Comparison of ENCODE assay signal across 8 mouse cellular contexts in the genomic region with DNA sequence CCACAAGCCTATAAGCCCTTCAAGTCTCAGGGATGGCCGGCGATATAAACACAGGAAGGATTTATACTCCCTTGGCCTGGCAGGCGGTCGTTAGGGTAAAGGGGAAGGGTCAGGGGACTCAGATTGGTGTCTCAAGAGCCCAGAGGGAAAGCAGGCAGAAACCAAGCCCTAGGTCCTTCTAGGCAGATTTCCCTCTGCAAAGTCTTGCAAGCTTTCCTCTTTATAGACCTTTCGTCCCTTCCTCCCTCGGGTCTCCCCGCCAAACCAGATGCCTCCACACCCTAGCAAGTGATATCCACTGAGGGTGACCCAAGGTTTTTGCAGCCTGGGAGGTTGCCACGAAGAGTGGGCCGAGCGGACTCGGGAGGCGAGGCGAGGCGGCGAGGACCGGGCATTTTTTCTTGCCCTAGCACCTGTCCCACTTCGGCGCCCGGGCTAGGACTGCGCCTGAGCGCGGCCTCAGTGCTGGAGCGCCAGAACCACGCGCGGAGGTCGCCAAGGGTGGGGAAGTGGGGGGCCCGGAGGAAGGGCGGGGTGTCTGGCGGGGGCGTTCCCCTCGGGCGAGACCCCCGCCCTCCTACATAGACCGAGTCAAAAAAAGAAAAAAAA. TPM values are rescaled to one million over a fixed set of nuclear protein-coding genes. Genes with fewer than 3 reads are reported as not detected.
DNase-seq lines count a peak whose midpoint lies in the region; ATAC-seq lines count a peak whose summit lies in the region.

No protein-coding gene starts in this region.

- 14% methylated on average over 33 of the region's 35 CpGs for WGBS in forebrain, embryonic 11.5 days
- WGBS in hindbrain, embryonic 15.5 days = 19% methylated on average over 31 of the region's 35 CpGs
- WGBS in liver, embryonic 13.5 days (ENCODE audit: insufficient replicate concordance) = 11% methylated on average over 33 of the region's 35 CpGs
- WGBS in neural tube, embryonic 15.5 days = 19% methylated on average over 35 of the region's 35 CpGs

- 0 out of 2 replicates have a peak, but pooled peaks cover 2% of the 10 kb centered on the region for H3K4me1 ChIP-seq in forebrain, embryonic 11.5 days (replicated peaks; ENCODE audit: control insufficient read depth, insufficient read depth, low read length)
- H3K4me1 ChIP-seq in hindbrain, embryonic 15.5 days (replicated peaks) = peaks cover 10% of the 10 kb centered on the region
- H3K4me1 ChIP-seq in liver, embryonic 13.5 days (replicated peaks) = peaks cover 26% of the 10 kb centered on the region
- 0 out of 2 replicates have a peak, but pooled peaks cover 5% of the 10 kb centered on the region for H3K4me1 ChIP-seq in neural tube, embryonic 15.5 days

- peak overlapping the region; percentile 46 for H3K4me3 ChIP-seq in forebrain, embryonic 11.5 days (ENCODE audit: low read depth, low read length)
- H3K4me3 ChIP-seq in hindbrain, embryonic 15.5 days = peak overlapping the region; percentile 61
- peak overlapping the region; percentile 72 for H3K4me3 ChIP-seq in liver, embryonic 13.5 days (replicated peaks)
- peak overlapping the region; percentile 55 for H3K4me3 ChIP-seq in neural tube, embryonic 15.5 days (replicated peaks)

- H3K36me3 ChIP-seq in forebrain, embryonic 11.5 days (ENCODE audit: control insufficient read depth, insufficient read depth, low read length) = no peaks in the 10 kb centered on the region
- no peaks in the 10 kb centered on the region for H3K36me3 ChIP-seq in hindbrain, embryonic 15.5 days
- no peaks in the 10 kb centered on the region for H3K36me3 ChIP-seq in liver, embryonic 13.5 days
- H3K36me3 ChIP-seq in neural tube, embryonic 15.5 days = no peaks in the 10 kb centered on the region

- no peaks in the 10 kb centered on the region for H3K27me3 ChIP-seq in forebrain, embryonic 11.5 days (ENCODE audit: control insufficient read depth, insufficient read depth, low read length)
- H3K27me3 ChIP-seq in hindbrain, embryonic 15.5 days = no peaks in the 10 kb centered on the region
- H3K27me3 ChIP-seq in liver, embryonic 13.5 days = peaks cover 48% of the 10 kb centered on the region
- no peaks in the 10 kb centered on the region for H3K27me3 ChIP-seq in neural tube, embryonic 15.5 days (replicated peaks)

- no peak for ATAC-seq in forebrain, embryonic 11.5 days (replicated peaks; ENCODE audit: low FRiP score)
- no peak for ATAC-seq in hindbrain, embryonic 15.5 days (ENCODE audit: low FRiP score, low read depth)
- ATAC-seq in liver, embryonic 13.5 days (ENCODE audit: low read depth) = no peak
- ATAC-seq in neural tube, embryonic 15.5 days (ENCODE audit: low FRiP score) = no peak

- peak; percentile 2 to 17 for DNase-seq in layer of hippocampus, postnatal 10 days (ENCODE audit: low spot score in 2 of 2)
- DNase-seq in layer of hippocampus, adult 9-10 months (ENCODE audit: low spot score) = no peak
- peak; percentile 22 for DNase-seq in adrenal gland, postnatal 10 days
- peak; percentile 52 for DNase-seq in forebrain, embryonic 11.5 days (ENCODE audit: low spot score)
- DNase-seq in liver, embryonic 13.5 days = no peak
- DNase-seq in left cerebral cortex, postnatal 25 days (ENCODE audit: low spot score in 2 of 2) = no peak

- H3K4me2 ChIP-seq in forebrain, embryonic 11.5 days (ENCODE audit: low read depth, low read length, severe bottlenecking) = peak overlapping the region; percentile 71
- peak overlapping the region; percentile 72 for H3K4me2 ChIP-seq in hindbrain, embryonic 15.5 days
- H3K4me2 ChIP-seq in liver, embryonic 13.5 days = peak overlapping the region; percentile 89
- H3K4me2 ChIP-seq in neural tube, embryonic 15.5 days = peak overlapping the region; percentile 74

- no peak overlapping the region for H3K27ac ChIP-seq in forebrain, embryonic 11.5 days (ENCODE audit: low read depth, low read length)
- no peak overlapping the region for H3K27ac ChIP-seq in hindbrain, embryonic 15.5 days (replicated peaks)
- H3K27ac ChIP-seq in liver, embryonic 13.5 days = no peak overlapping the region; the same call in 1 of the 2 replicates
- H3K27ac ChIP-seq in neural tube, embryonic 15.5 days (replicated peaks) = no peak overlapping the region

- peak overlapping the region; percentile 58 for H3K9ac ChIP-seq in forebrain, embryonic 11.5 days (ENCODE audit: low read length)
- H3K9ac ChIP-seq in hindbrain, embryonic 15.5 days = peak overlapping the region; percentile 35; the same call in 1 of the 2 replicates
- H3K9ac ChIP-seq in liver, embryonic 13.5 days = peak overlapping the region; percentile 73
- H3K9ac ChIP-seq in neural tube, embryonic 15.5 days (replicated peaks) = no peak overlapping the region; the same call in 1 of the 2 replicates

- H3K9me3 ChIP-seq in forebrain, embryonic 11.5 days (ENCODE audit: control insufficient read depth, low read length) = no peaks in the 10 kb centered on the region
- H3K9me3 ChIP-seq in hindbrain, embryonic 15.5 days = no peaks in the 10 kb centered on the region
- H3K9me3 ChIP-seq in liver, embryonic 13.5 days (replicated peaks) = no peaks in the 10 kb centered on the region
- no peaks in the 10 kb centered on the region for H3K9me3 ChIP-seq in neural tube, embryonic 15.5 days (replicated peaks)

- intact Hi-C loops in left cerebral cortex, postnatal 25 days (cut with DNase I) = no loop called here

RNA-seq across cellular contexts. Expression of gene Bcorl1, which starts 0.6 kb away (rescaled TPM):
- total RNA-seq in layer of hippocampus, postnatal 10 days (2021) = 10 to 100 TPM; 17.6 to 19.6 TPM
- 10 to 100 TPM in 1 of 2 experiments, 1 to 10 TPM in 1; 9.9 to 12.6 TPM for total RNA-seq in adrenal gland, postnatal 10 days (2021)
- 7.9 and 8.1 TPM in 2 replicates for polyA plus RNA-seq in forebrain, embryonic 11.5 days (2014; fragmentation: Nextera tagmentation; extraction: Ambion mirVana)
- polyA plus RNA-seq in hindbrain, embryonic 15.5 days (2015; fragmentation: Nextera tagmentation; extraction: Ambion mirVana) = 6.1 and 6.7 TPM in 2 replicates
- polyA plus RNA-seq in liver, embryonic 13.5 days (2015; fragmentation: Nextera tagmentation; extraction: Ambion mirVana) = 2.8 TPM in 2 replicates
- polyA plus RNA-seq in neural tube, embryonic 15.5 days (2015; fragmentation: Nextera tagmentation; extraction: Ambion mirVana) = 5.1 and 7.2 TPM in 2 replicates
- total RNA-seq in left cerebral cortex, postnatal 25 days (2021) = 10 to 100 TPM; 16.6 to 19.4 TPM

Comparison
In these comparisons a context has a peak if more than half of its experiments do, and no peak if none do; other contexts are left out.
1. DNase-seq: peak in layer of hippocampus, postnatal 10 days (2 of 2), adrenal gland, postnatal 10 days (single experiment) and forebrain, embryonic 11.5 days (single experiment); none in layer of hippocampus, adult 9-10 months (single experiment), liver, embryonic 13.5 days (single experiment) and left cerebral cortex, postnatal 25 days (0 of 2).
2. Peak in every context shown above with its lines, with median percentiles within 50 percentile points of each other: H3K4me2 ChIP-seq and H3K4me3 ChIP-seq.